Mouse (Mus musculus) heart, postnatal 0 days (tissue): ENCODE measurements around the gene Actr1a.

Experiments used
- CTCF ChIP-seq: IDR thresholded peaks from 2 replicates; pipeline ENCODE4 v1.5.1; 2016; ENCODE audit warnings: antibody characterized with exemption, control low read depth, low read depth
- EP300 ChIP-seq: IDR thresholded peaks from 2 replicates; pipeline ENCODE4 v1.6.1; 2016; ENCODE audit warnings: antibody characterized with exemption, low read depth

- no peak for TF ChIP-seq CTCF
- TF ChIP-seq EP300, result no peak
These were observed 45.2 kb downstream of the Actr1a start, which contains the start of gene 2310034G01Rik for GRCm38 (mm10) chr19:46350168-46350932.
